Mouse (Mus musculus) heart, embryonic 11.5 days (tissue): ENCODE data around the gene C3. TPM values are rescaled to one million over a fixed set of nuclear protein-coding genes. Genes with fewer than 3 reads are reported as not detected.

ENCODE experiments used
- ATAC-seq: fragments of 200-750 bp; cut with Nextera tagmentation; replicated peaks from 2 replicates; pipeline ENCODE4 v1.8.0; 2017; ENCODE audit warnings: moderate library complexity; ENCODE audit not compliant: insufficient number of reproducible peaks, low FRiP score, low TSS enrichment
- H3K27ac ChIP-seq: fragments of 300-500 bp; sonication (generic); 2 replicates; pipeline ENCODE4 v1.5.1; 2014; ENCODE audit warnings: mild to moderate bottlenecking, low read depth, low read length
- H3K27me3 ChIP-seq: fragments of 300-500 bp; sonication (generic); 2 replicates; pipeline ENCODE4 v1.6.1; 2014; ENCODE audit warnings: mild to moderate bottlenecking, low read length, mixed read lengths; ENCODE audit not compliant: control insufficient read depth, insufficient read depth
- H3K36me3 ChIP-seq: fragments of 300-500 bp; sonication (generic); 2 replicates; pipeline ENCODE4 v1.6.1; 2014; ENCODE audit warnings: mild to moderate bottlenecking, low read length, moderate library complexity, mixed read lengths; ENCODE audit not compliant: control insufficient read depth, insufficient read depth
- H3K4me1 ChIP-seq: fragments of 300-500 bp; sonication (generic); 2 replicates; pipeline ENCODE4 v1.6.1; 2014; ENCODE audit warnings: low read length; ENCODE audit not compliant: control insufficient read depth, insufficient read depth
- H3K4me2 ChIP-seq: fragments of 300-500 bp; sonication (generic); 2 replicates; pipeline ENCODE4 v1.6.1; 2014; ENCODE audit warnings: mild to moderate bottlenecking, moderate library complexity
- H3K4me3 ChIP-seq: fragments of 300-500 bp; sonication (generic); 2 replicates; pipeline ENCODE4 v1.5.1; 2014; ENCODE audit warnings: low read depth, low read length
- H3K9ac ChIP-seq: fragments of 300-500 bp; sonication (generic); 2 replicates; pipeline ENCODE4 v1.6.1; 2014; ENCODE audit warnings: mild to moderate bottlenecking, low read depth, low read length, moderate library complexity
- H3K9me3 ChIP-seq: fragments of 300-500 bp; sonication (generic); replicated peaks from 2 replicates; pipeline ENCODE4 v1.6.1; 2016; ENCODE audit warnings: low read length; ENCODE audit not compliant: control insufficient read depth
- WGBS: fragments of 180-500 bp; shearing (Covaris S2); extraction: QIAGEN DNeasy Blood & Tissue Kit; methylation state at CpG from one replicate; pipeline ENCODE4 v1.1.7; 2014; ENCODE audit not compliant: insufficient replicate concordance; 5-methylcytosine and 5-hydroxymethylcytosine counted together
- polyA plus RNA-seq: library from polyadenylated mRNA; unstranded; fragments of >200 nt; fragmentation: Nextera tagmentation; extraction: Ambion mirVana; gene quantifications from 2 replicates; pipeline ENCODE4 v1.2.1, GENCODE M21; 2014

C3 gene
- polyA plus RNA-seq, 1 experiment from 2014 or later: 1.6 TPM

GRCm38 (mm10) chr17:57264972-57265945 is 37.3 kb upstream of the C3 start:
- Histone ChIP-seq H3K4me2 (peak overlapping the region; percentile 31), H3K4me1 (0 out of 2 replicates have a peak, but pooled peaks cover 3% of the 10 kb centered on the region), H3K27ac (no peak overlapping the region), H3K9me3 (no peaks in the 10 kb centered on the region), H3K36me3 (peaks cover 18% of the 10 kb centered on the region), H3K4me3 (no peak overlapping the region), H3K27me3 (no peaks in the 10 kb centered on the region), H3K9ac (no peak overlapping the region)
- 21% methylated on average over 22 of the region's 22 CpGs for WGBS
- ATAC-seq: peak; percentile 47; the same call in 1 of the 2 replicates

- no peak overlapping the region for H3K4me2 ChIP-seq
- H3K9ac ChIP-seq: no peak overlapping the region
- H3K4me1 ChIP-seq: 0 out of 2 replicates have a peak, but pooled peaks cover 3% of the 10 kb centered on the region
- no peak overlapping the region for H3K27ac ChIP-seq
- no peak for ATAC-seq
- H3K4me3 ChIP-seq: no peak overlapping the region
- 60% methylated on average over 2 of the region's 2 CpGs for WGBS
- peaks cover 18% of the 10 kb centered on the region for H3K36me3 ChIP-seq
- no peaks in the 10 kb centered on the region for H3K27me3 ChIP-seq
- no peaks in the 10 kb centered on the region for H3K9me3 ChIP-seq
Observed at GRCm38 (mm10) chr17:57264164-57264563, 36.2 kb upstream of the C3 start.

- H3K4me1 ChIP-seq: 0 out of 2 replicates have a peak, but pooled peaks cover 3% of the 10 kb centered on the region
- no peak for ATAC-seq
- H3K36me3 ChIP-seq: peaks cover 24% of the 10 kb centered on the region
- H3K9me3 ChIP-seq: no peaks in the 10 kb centered on the region
- whole genome bisulfite sequencing: 87% methylated on average over 17 of the region's 17 CpGs
- H3K27ac ChIP-seq: no peak overlapping the region
- no peak overlapping the region for H3K4me2 ChIP-seq
- H3K4me3 ChIP-seq: no peak overlapping the region
- no peaks in the 10 kb centered on the region for H3K27me3 ChIP-seq
- no peak overlapping the region for H3K9ac ChIP-seq
Observed at GRCm38 (mm10) chr17:57262901-57263550, 35.1 kb upstream of the C3 start.

- 38% methylated on average over 1 of the region's 1 CpGs for WGBS
Observed at GRCm38 (mm10) chr17:57261796-57262195, 33.9 kb upstream of the C3 start.

GRCm38 (mm10) chr17:57261286-57261685 is 33.4 kb upstream of the C3 start:
- no peaks in the 10 kb centered on the region for H3K9me3 ChIP-seq
- H3K36me3 ChIP-seq: peaks cover 33% of the 10 kb centered on the region
- no peaks in the 10 kb centered on the region for H3K27me3 ChIP-seq
- H3K4me1 ChIP-seq: 0 out of 2 replicates have a peak, but pooled peaks cover 3% of the 10 kb centered on the region
- H3K27ac ChIP-seq: no peak overlapping the region
- H3K4me2 ChIP-seq: no peak overlapping the region
- WGBS: 89% methylated on average over 4 of the region's 4 CpGs
- no peak overlapping the region for H3K9ac ChIP-seq
- no peak overlapping the region for H3K4me3 ChIP-seq
- ATAC-seq: no peak

More at GRCm38 (mm10) chr17:57261796-57262195, 33.9 kb upstream of the C3 start:
- Histone ChIP-seq H3K27ac (no peak overlapping the region), H3K4me1 (0 out of 2 replicates have a peak, but pooled peaks cover 3% of the 10 kb centered on the region), H3K9me3 (no peaks in the 10 kb centered on the region), H3K4me2 (no peak overlapping the region), H3K4me3 (no peak overlapping the region), H3K27me3 (no peaks in the 10 kb centered on the region), H3K9ac (no peak overlapping the region), H3K36me3 (peaks cover 31% of the 10 kb centered on the region)
- no peak for ATAC-seq

- ATAC-seq: no peak
- 70% methylated on average over 9 of the region's 9 CpGs for WGBS
- H3K4me2 ChIP-seq: no peak overlapping the region
- no peaks in the 10 kb centered on the region for H3K9me3 ChIP-seq
- H3K9ac ChIP-seq: no peak overlapping the region
- no peak overlapping the region for H3K4me3 ChIP-seq
- no peak overlapping the region for H3K27ac ChIP-seq
- no peaks in the 10 kb centered on the region for H3K27me3 ChIP-seq
- H3K4me1 ChIP-seq: 0 out of 2 replicates have a peak, but pooled peaks cover under 1% of the 10 kb centered on the region
- peaks cover 34% of the 10 kb centered on the region for H3K36me3 ChIP-seq
Observed at GRCm38 (mm10) chr17:57260351-57260750, 32.4 kb upstream of the C3 start.

GRCm38 (mm10) chr17:57259742-57260141 is 31.8 kb upstream of the C3 start:
- no peak for ATAC-seq
- Histone ChIP-seq H3K27me3 (no peaks in the 10 kb centered on the region), H3K9me3 (no peaks in the 10 kb centered on the region), H3K4me2 (no peak overlapping the region), H3K4me3 (no peak overlapping the region), H3K36me3 (peaks cover 40% of the 10 kb centered on the region), H3K27ac (no peak overlapping the region), H3K4me1 (no peaks in the 10 kb centered on the region), H3K9ac (no peak overlapping the region)
- 82% methylated on average over 8 of the region's 8 CpGs for WGBS

- Histone ChIP-seq H3K4me1 (no peaks in the 10 kb centered on the region), H3K4me2 (no peak overlapping the region), H3K27me3 (no peaks in the 10 kb centered on the region), H3K9ac (no peak overlapping the region), H3K4me3 (no peak overlapping the region), H3K36me3 (peaks cover 49% of the 10 kb centered on the region), H3K27ac (no peak overlapping the region), H3K9me3 (no peaks in the 10 kb centered on the region)
- ATAC-seq: no peak
- WGBS: 94% methylated on average over 3 of the region's 3 CpGs
Observed at GRCm38 (mm10) chr17:57258191-57258590, 30.3 kb upstream of the C3 start.
